Mouse (Mus musculus): ENCODE results near the gene A3galt2. TPM values are rescaled to one million over a fixed set of nuclear protein-coding genes. Genes with fewer than 3 reads are reported as not detected.

The A3galt2 gene
- 0.06 and 0.07 TPM in 2 replicates for polyA plus RNA-seq (2012; rRNA removed)

DNA sequence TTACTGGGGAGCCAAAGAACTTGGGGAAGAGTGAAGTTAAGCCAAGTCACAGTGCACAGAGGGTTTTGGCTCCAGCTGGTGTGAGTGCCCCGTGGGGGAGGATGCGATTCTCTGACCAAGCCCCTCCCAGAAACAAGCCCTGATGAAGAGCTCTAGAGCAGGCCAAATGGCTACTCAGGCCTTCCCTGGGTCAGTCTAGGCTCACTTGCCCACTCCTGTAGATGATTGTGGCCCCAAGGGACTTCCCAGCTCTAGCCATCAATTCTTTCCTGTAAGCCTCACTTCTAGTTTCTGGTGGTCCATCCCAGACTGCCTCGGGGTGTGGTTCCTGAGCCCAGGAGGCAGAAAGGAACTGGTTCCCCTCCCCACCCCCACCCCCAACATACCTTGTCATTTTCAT lies at the start of gene A3galt2:
Gene A3galt2 (plus strand): TSS at position 301 of the 400 bp plus-strand sequence.
- TF ChIP-seq CTCF (IDR thresholded peaks at IDR 0.05; ENCODE audit: control insufficient read depth, insufficient read depth, insufficient replicate concordance, low read depth, low read length): no peak
- no peak for TF ChIP-seq POLR2A (IDR thresholded peaks at IDR 0.05; ENCODE audit: control insufficient read depth, low read depth, low read length)
- H3K36me3 ChIP-seq (ENCODE audit: control insufficient read depth, insufficient read depth, low read length): peaks cover 1% of the 10 kb centered on the region
- H3K4me1 ChIP-seq (ENCODE audit: control insufficient read depth, insufficient read depth, low read length): no peaks in the 10 kb centered on the region
- no peaks in the 10 kb centered on the region for H3K27me3 ChIP-seq (ENCODE audit: control insufficient read depth, insufficient read depth, low read length)
- H3K4me3 ChIP-seq (ENCODE audit: control insufficient read depth, low read depth, low read length): no peak within 1 kb of the TSS
- H3K27ac ChIP-seq (ENCODE audit: control insufficient read depth, insufficient read depth, low read depth, low read length): no peak within 1 kb of the TSS

DNA sequence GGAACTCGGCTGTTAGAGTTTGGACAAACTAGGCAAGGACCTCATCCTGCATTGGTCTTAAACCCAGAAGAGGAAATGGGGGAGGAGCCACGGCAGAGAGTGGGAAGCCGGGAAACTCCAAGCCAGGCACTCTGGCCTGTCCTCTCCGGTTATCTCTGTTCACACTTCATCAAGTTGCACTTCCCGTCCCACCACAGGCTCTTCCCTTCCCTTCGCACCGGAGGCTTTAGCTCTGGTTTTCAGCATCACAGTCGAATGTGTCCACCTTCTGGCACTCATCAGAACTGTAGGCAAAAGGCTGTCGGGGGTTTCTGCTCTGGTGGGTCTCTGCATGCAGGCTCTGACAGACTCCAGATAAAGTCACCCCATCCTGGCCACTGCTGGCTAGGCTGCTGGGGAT lies 48.5 kb upstream of the A3galt2 start:
- no peaks in the 10 kb centered on the region for H3K27me3 ChIP-seq (ENCODE audit: control insufficient read depth, insufficient read depth, low read length)
- H3K4me3 ChIP-seq (ENCODE audit: control insufficient read depth, low read depth, low read length): no peak overlapping the region
- no peaks in the 10 kb centered on the region for H3K36me3 ChIP-seq (ENCODE audit: control insufficient read depth, insufficient read depth, low read length)
- no peak for TF ChIP-seq POLR2A (IDR thresholded peaks at IDR 0.05; ENCODE audit: control insufficient read depth, low read depth, low read length)
- TF ChIP-seq CTCF (IDR thresholded peaks at IDR 0.05; ENCODE audit: control insufficient read depth, insufficient read depth, insufficient replicate concordance, low read depth, low read length): peak; percentile 33; the same call in 1 of the 2 replicates
- peaks cover 9% of the 10 kb centered on the region for H3K4me1 ChIP-seq (ENCODE audit: control insufficient read depth, insufficient read depth, low read length)
- no peak overlapping the region for H3K27ac ChIP-seq (ENCODE audit: control insufficient read depth, insufficient read depth, low read depth, low read length)

DNA sequence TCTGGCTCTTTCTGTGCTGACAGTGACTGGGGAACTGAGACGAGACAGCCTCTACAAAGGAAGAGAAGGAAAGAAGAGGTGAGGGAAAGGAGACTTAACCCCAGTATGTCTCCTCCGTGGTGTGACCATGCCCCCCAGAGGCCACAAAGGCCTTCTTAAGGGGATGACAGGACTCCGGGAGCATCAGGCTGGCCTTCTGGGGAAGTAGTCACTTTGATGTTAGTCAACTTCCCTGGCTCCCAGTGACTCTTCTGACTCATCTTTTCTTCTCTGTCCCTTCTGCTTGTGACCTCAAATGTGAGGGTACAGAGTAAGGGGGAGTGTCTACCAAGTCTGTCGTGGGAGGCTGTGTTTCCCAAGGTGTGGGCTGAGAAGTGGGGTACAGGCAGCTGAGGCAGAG lies 47.8 kb upstream of the A3galt2 start:
- Histone ChIP-seq H3K27ac (ENCODE audit: control insufficient read depth, insufficient read depth, low read depth, low read length) (no peak overlapping the region), H3K4me3 (ENCODE audit: control insufficient read depth, low read depth, low read length) (no peak overlapping the region), H3K36me3 (ENCODE audit: control insufficient read depth, insufficient read depth, low read length) (no peaks in the 10 kb centered on the region), H3K4me1 (ENCODE audit: control insufficient read depth, insufficient read depth, low read length) (peaks cover 15% of the 10 kb centered on the region), H3K27me3 (ENCODE audit: control insufficient read depth, insufficient read depth, low read length) (no peaks in the 10 kb centered on the region)
- no peak for TF ChIP-seq POLR2A (IDR thresholded peaks at IDR 0.05; ENCODE audit: control insufficient read depth, low read depth, low read length)
- no peak for TF ChIP-seq CTCF (IDR thresholded peaks at IDR 0.05; ENCODE audit: control insufficient read depth, insufficient read depth, insufficient replicate concordance, low read depth, low read length)

DNA sequence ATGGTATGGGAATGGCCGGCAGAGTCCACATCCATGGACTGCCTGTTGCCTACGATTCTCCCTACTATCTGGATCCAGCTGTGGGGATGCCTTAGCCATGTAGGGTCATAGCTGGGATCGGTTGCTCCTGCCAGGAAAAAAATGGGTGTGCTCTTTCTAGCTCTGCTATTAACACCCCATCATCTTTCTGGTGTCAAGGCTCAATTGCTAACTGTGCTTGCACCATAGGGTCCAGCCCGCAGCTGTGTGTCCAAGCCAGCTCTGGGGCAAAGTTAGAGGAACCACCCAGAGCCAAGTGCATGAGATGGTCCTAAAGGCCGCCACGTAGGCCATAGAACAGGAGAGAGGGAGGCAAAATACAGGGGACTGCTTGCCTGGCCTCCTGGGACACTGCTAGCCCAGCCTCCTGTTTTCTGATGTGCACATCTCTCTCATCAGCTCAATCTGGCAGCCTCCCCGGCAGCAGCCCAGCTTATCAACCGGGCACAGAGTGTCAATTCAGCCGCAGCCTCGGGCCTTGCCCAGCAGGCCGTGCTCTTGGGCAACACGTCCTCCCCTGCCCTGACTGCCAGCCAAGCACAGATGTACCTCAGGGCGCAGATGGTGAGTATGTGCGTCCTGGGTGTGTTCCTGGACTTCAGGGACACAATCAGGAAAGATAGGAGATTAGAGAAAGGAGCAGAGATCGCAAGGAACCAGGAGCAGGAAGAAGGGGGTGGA lies 45.9 kb upstream of the A3galt2 start:
- no peaks in the 10 kb centered on the region for H3K27me3 ChIP-seq (ENCODE audit: control insufficient read depth, insufficient read depth, low read length)
- no peak overlapping the region for H3K4me3 ChIP-seq (ENCODE audit: control insufficient read depth, low read depth, low read length)
- H3K4me1 ChIP-seq (ENCODE audit: control insufficient read depth, insufficient read depth, low read length): peaks cover 15% of the 10 kb centered on the region
- H3K27ac ChIP-seq (ENCODE audit: control insufficient read depth, insufficient read depth, low read depth, low read length): no peak overlapping the region
- no peaks in the 10 kb centered on the region for H3K36me3 ChIP-seq (ENCODE audit: control insufficient read depth, insufficient read depth, low read length)
- peak; percentile 9; the same call in 1 of the 2 replicates for TF ChIP-seq CTCF (IDR thresholded peaks at IDR 0.05; ENCODE audit: control insufficient read depth, insufficient read depth, insufficient replicate concordance, low read depth, low read length)
- TF ChIP-seq POLR2A (IDR thresholded peaks at IDR 0.05; ENCODE audit: control insufficient read depth, low read depth, low read length): no peak

DNA sequence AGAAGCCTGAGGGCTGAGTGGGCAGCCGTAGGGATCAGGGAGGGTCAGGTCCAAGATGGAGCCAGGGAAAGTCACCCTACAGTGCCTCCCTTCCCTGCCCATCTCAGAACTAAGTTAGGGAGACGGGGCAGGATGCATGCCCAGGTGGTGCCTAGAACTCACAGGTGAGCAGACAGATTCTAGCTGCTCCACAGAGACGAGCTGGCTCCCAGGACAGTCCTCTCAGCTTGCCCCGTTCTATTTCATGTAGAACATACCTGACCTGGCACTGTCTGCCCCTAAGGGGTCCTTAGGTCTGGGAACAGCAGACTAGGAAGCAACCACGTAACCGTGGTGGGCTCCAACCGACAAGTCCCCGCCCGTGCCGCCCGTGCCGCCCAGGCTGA lies 45.4 kb upstream of the A3galt2 start:
- H3K4me3 ChIP-seq (ENCODE audit: control insufficient read depth, low read depth, low read length): no peak overlapping the region
- no peak for TF ChIP-seq POLR2A (IDR thresholded peaks at IDR 0.05; ENCODE audit: control insufficient read depth, low read depth, low read length)
- TF ChIP-seq CTCF (IDR thresholded peaks at IDR 0.05; ENCODE audit: control insufficient read depth, insufficient read depth, insufficient replicate concordance, low read depth, low read length): no peak
- no peaks in the 10 kb centered on the region for H3K36me3 ChIP-seq (ENCODE audit: control insufficient read depth, insufficient read depth, low read length)
- peaks cover 15% of the 10 kb centered on the region for H3K4me1 ChIP-seq (ENCODE audit: control insufficient read depth, insufficient read depth, low read length)
- no peaks in the 10 kb centered on the region for H3K27me3 ChIP-seq (ENCODE audit: control insufficient read depth, insufficient read depth, low read length)
- H3K27ac ChIP-seq (ENCODE audit: control insufficient read depth, insufficient read depth, low read depth, low read length): no peak overlapping the region

DNA sequence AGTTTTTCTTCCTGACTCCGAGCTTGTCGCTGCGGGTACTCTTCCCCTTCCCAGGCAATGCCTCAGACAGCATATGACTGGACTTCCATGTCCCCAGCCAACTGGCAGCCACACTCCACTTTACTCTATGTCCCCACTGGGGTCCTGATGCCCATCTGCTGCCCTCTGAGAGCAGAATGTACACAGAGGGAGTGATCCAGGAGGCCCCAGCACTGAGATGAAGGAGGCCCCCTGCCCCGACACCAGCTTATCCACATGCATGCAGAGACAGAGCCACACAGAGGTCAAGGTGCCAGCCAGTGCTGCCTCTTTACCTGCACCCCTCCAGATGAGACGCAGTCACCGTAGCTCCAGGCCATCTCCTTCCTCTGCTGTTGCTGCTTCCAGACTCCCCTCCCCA lies 44.9 kb upstream of the A3galt2 start:
- H3K4me1 ChIP-seq (ENCODE audit: control insufficient read depth, insufficient read depth, low read length): peaks cover 17% of the 10 kb centered on the region

DNA sequence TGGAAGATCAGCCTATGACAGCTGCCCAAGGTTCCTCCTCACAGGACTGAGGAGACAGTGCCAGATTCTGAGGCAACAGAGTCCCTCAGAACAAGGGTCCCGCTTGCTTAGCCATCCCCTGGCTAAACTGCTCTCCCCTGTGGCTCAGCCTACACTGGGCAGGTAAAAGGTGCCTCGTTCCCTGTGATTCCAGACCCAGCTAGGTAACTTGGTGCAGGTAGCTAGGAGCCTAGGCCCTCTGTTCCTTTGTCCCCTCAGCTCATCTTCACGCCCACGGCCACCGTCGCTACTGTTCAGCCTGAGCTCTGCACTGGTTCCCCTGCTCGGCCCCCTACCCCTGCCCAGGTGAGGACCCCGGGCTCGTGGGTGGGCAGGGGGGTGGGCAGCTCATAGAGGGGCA lies 44.4 kb upstream of the A3galt2 start:
- H3K36me3 ChIP-seq (ENCODE audit: control insufficient read depth, insufficient read depth, low read length): no peaks in the 10 kb centered on the region
- no peak overlapping the region for H3K4me3 ChIP-seq (ENCODE audit: control insufficient read depth, low read depth, low read length)
- TF ChIP-seq CTCF (IDR thresholded peaks at IDR 0.05; ENCODE audit: control insufficient read depth, insufficient read depth, insufficient replicate concordance, low read depth, low read length) (no peak), POLR2A (IDR thresholded peaks at IDR 0.05; ENCODE audit: control insufficient read depth, low read depth, low read length) (no peak)
- peaks cover 22% of the 10 kb centered on the region for H3K4me1 ChIP-seq (ENCODE audit: control insufficient read depth, insufficient read depth, low read length)
- H3K27me3 ChIP-seq (ENCODE audit: control insufficient read depth, insufficient read depth, low read length): no peaks in the 10 kb centered on the region
- H3K27ac ChIP-seq (ENCODE audit: control insufficient read depth, insufficient read depth, low read depth, low read length): no peak overlapping the region

More for the DNA sequence above, 44.9 kb upstream of the A3galt2 start:
- TF ChIP-seq POLR2A (IDR thresholded peaks at IDR 0.05; ENCODE audit: control insufficient read depth, low read depth, low read length) (no peak), CTCF (IDR thresholded peaks at IDR 0.05; ENCODE audit: control insufficient read depth, insufficient read depth, insufficient replicate concordance, low read depth, low read length) (no peak)
- no peaks in the 10 kb centered on the region for H3K27me3 ChIP-seq (ENCODE audit: control insufficient read depth, insufficient read depth, low read length)
- H3K27ac ChIP-seq (ENCODE audit: control insufficient read depth, insufficient read depth, low read depth, low read length): no peak overlapping the region
- no peak overlapping the region for H3K4me3 ChIP-seq (ENCODE audit: control insufficient read depth, low read depth, low read length)
- H3K36me3 ChIP-seq (ENCODE audit: control insufficient read depth, insufficient read depth, low read length): no peaks in the 10 kb centered on the region
